Mouse (Mus musculus) G1E (cell line): Measurements from ENCODE around the gene Nbeal2. TPM values are rescaled to one million over a fixed set of nuclear protein-coding genes. Genes with fewer than 3 reads are reported as not detected.
A peak's percentile ranks its signal among the peaks of the same experiment; 100 is the strongest.

ENCODE experiments used
- ATAC-seq: 2 replicates; pipeline ENCODE4 v1.8.0; 2016; ENCODE audit warnings: mild to moderate bottlenecking; ENCODE audit not compliant: insufficient number of reproducible peaks, poor library complexity, low FRiP score, severe bottlenecking; ENCODE audit errors: extremely low read depth
- DNase-seq: peaks from one replicate; pipeline ENCODE4 v3.0.0; 2012; ENCODE audit warnings: low spot score
- H3K27me3 ChIP-seq: 2 replicates; pipeline ENCODE4 v1.6.1; 2012; ENCODE audit warnings: mild to moderate bottlenecking, low read length, inconsistent platforms; ENCODE audit not compliant: insufficient read depth
- H3K36me3 ChIP-seq: replicated peaks from 2 replicates; pipeline ENCODE3; 2012; ENCODE audit warnings: mild to moderate bottlenecking, inconsistent platforms
- H3K4me1 ChIP-seq: 2 replicates; pipeline ENCODE4 v1.6.1; 2012; ENCODE audit warnings: low read depth, low read length, inconsistent platforms, mixed read lengths; ENCODE audit not compliant: insufficient read depth
- H3K4me3 ChIP-seq: 2 replicates; pipeline ENCODE4 v1.5.1; 2012; ENCODE audit warnings: low read depth, mild to moderate bottlenecking, inconsistent platforms, low read length, moderate library complexity, mixed read lengths
- H3K9me3 ChIP-seq: replicated peaks from 2 replicates; pipeline ENCODE4 v1.6.1; 2012; ENCODE audit warnings: inconsistent platforms
- CTCF ChIP-seq: IDR thresholded peaks from 2 replicates; pipeline ENCODE4 v1.5.1; 2012; ENCODE audit warnings: low read depth, low read length, inconsistent platforms, mixed read lengths
- GATA1 ChIP-seq: IDR thresholded peaks from 2 replicates; pipeline ENCODE4 v1.6.1; 2012; ENCODE audit warnings: borderline replicate concordance, low read length, inconsistent platforms, mixed read lengths
- GATA2 ChIP-seq: IDR thresholded peaks from 2 replicates; pipeline ENCODE4 v1.6.1; 2012; ENCODE audit warnings: low read depth, low read length, inconsistent platforms, borderline replicate concordance
- POLR2AphosphoS5 ChIP-seq: IDR thresholded peaks from 2 replicates; pipeline ENCODE4 v1.6.1; 2012; ENCODE audit warnings: low read depth, low read length, inconsistent platforms; ENCODE audit not compliant: insufficient replicate concordance
- TAL1 ChIP-seq: conservative IDR thresholded peaks from 2 replicates; pipeline ENCODE4 v1.6.1; 2012; ENCODE audit warnings: low read depth, low read length, inconsistent platforms, mixed read lengths
- polyA plus RNA-seq: library from polyadenylated mRNA; stranded (reverse); fragments of >175 nt; gene quantifications from 2 replicates; pipeline ENCODE4 v1.2.3, GENCODE M21; 2012
- total RNA-seq, 2 experiments: library from RNA; stranded (forward) in 1 of 2; stranded (reverse) in 1 of 2; fragments of 200-1000 nt in 1 of 2; fragments of >200 nt in 1 of 2; fragmentation: Nextera tagmentation in 1 of 2; gene quantifications; 2 replicates each; pipeline ENCODE4 v1.2.3; 2014 to 2017

The Nbeal2 gene
- total and polyA plus RNA-seq, 3 experiments: 26.1 to 64.7 (median 32.5) TPM

GRCm38 (mm10) chr9:110643787-110644186 lies 10.2 kb downstream of the Nbeal2 start:
- no peaks in the 10 kb centered on the region for H3K27me3 ChIP-seq
- DNase-seq (no peak), ATAC-seq (no peak)
- no peaks in the 10 kb centered on the region for H3K9me3 ChIP-seq
- H3K36me3 ChIP-seq: peaks cover 95% of the 10 kb centered on the region
- no peak overlapping the region for H3K4me3 ChIP-seq
- TF ChIP-seq TAL1 (no peak), CTCF (no peak)
- peaks cover 58% of the 10 kb centered on the region for H3K4me1 ChIP-seq

GRCm38 (mm10) chr9:110642812-110643524 lies 11.0 kb downstream of the Nbeal2 start:
- Histone ChIP-seq H3K4me1 (peaks cover 49% of the 10 kb centered on the region), H3K27me3 (no peaks in the 10 kb centered on the region), H3K4me3 (no peak overlapping the region), H3K9me3 (no peaks in the 10 kb centered on the region), H3K36me3 (peaks cover 95% of the 10 kb centered on the region)
- no peak for TF ChIP-seq TAL1
- DNase-seq (no peak), ATAC-seq (no peak)

- TF ChIP-seq TAL1 (no peak), GATA1 (no peak), POLR2AphosphoS5 (no peak), CTCF (no peak), GATA2 (no peak)
- Histone ChIP-seq H3K4me1 (peaks cover 35% of the 10 kb centered on the region), H3K4me3 (no peak overlapping the region), H3K27me3 (no peaks in the 10 kb centered on the region), H3K36me3 (peaks cover 95% of the 10 kb centered on the region), H3K9me3 (no peaks in the 10 kb centered on the region)
- ATAC-seq (no peak), DNase-seq (no peak)
Measured at GRCm38 (mm10) chr9:110641006-110641405, 13.0 kb downstream of the Nbeal2 start.

- Histone ChIP-seq H3K4me3 (no peak overlapping the region), H3K9me3 (no peaks in the 10 kb centered on the region), H3K36me3 (peaks cover 100% of the 10 kb centered on the region), H3K27me3 (no peaks in the 10 kb centered on the region), H3K4me1 (peaks cover 17% of the 10 kb centered on the region)
- no peak for DNase-seq
- ATAC-seq: no peak
- no peak for TF ChIP-seq POLR2AphosphoS5
- TF ChIP-seq TAL1: no peak
Measured at GRCm38 (mm10) chr9:110638611-110639021, 15.3 kb downstream of the Nbeal2 start.

- no peaks in the 10 kb centered on the region for H3K27me3 ChIP-seq
- H3K9me3 ChIP-seq: no peaks in the 10 kb centered on the region
- TF ChIP-seq CTCF (peak; percentile 84), GATA2 (no peak)
- no peak for ATAC-seq
- peaks cover 100% of the 10 kb centered on the region for H3K36me3 ChIP-seq
- no peak overlapping the region for H3K4me3 ChIP-seq
- DNase-seq: peak; percentile 84
- H3K4me1 ChIP-seq: peaks cover 10% of the 10 kb centered on the region
Measured at GRCm38 (mm10) chr9:110635225-110635624, 18.7 kb downstream of the Nbeal2 start.

- Histone ChIP-seq H3K4me3 (no peak overlapping the region), H3K4me1 (peaks cover 6% of the 10 kb centered on the region), H3K9me3 (no peaks in the 10 kb centered on the region), H3K27me3 (no peaks in the 10 kb centered on the region), H3K36me3 (peaks cover 100% of the 10 kb centered on the region)
- ATAC-seq: no peak
- DNase-seq: no peak
- no peak for TF ChIP-seq GATA2
- no peak for TF ChIP-seq GATA1
- no peak for TF ChIP-seq CTCF
- TF ChIP-seq TAL1: no peak
- no peak for TF ChIP-seq POLR2AphosphoS5
Measured at GRCm38 (mm10) chr9:110633882-110634281, 20.1 kb downstream of the Nbeal2 start.

- H3K4me3 ChIP-seq: no peak overlapping the region
- no peaks in the 10 kb centered on the region for H3K27me3 ChIP-seq
- ATAC-seq (no peak), DNase-seq (no peak)
- peaks cover 6% of the 10 kb centered on the region for H3K4me1 ChIP-seq
- peaks cover 100% of the 10 kb centered on the region for H3K36me3 ChIP-seq
- H3K9me3 ChIP-seq: no peaks in the 10 kb centered on the region
- TF ChIP-seq POLR2AphosphoS5 (no peak), TAL1 (no peak), CTCF (no peak), GATA2 (no peak), GATA1 (no peak)
Measured at GRCm38 (mm10) chr9:110632671-110633070, 21.3 kb downstream of the Nbeal2 start.
